Mouse (Mus musculus) liver, embryonic 12.5 days (tissue): Measurements from ENCODE around the gene Olfr1417. TPM values are rescaled to one million over a fixed set of nuclear protein-coding genes. Genes with fewer than 3 reads are reported as not detected.
"Not testable (repeated sequence)": the region's sequence is repeated elsewhere in the genome, so short reads cannot be mapped to it uniquely, and the experiment has no call there.

Experiments
- ATAC-seq: fragments of 200-750 bp; cut with Nextera tagmentation; 2 replicates; pipeline ENCODE4 v1.8.0; 2017; ENCODE audit warnings: moderate number of reproducible peaks, mild to moderate bottlenecking, moderate library complexity
- H3K27ac ChIP-seq: fragments of 300-500 bp; sonication (generic); 2 replicates; pipeline ENCODE4 v1.5.1; 2016; ENCODE audit warnings: mild to moderate bottlenecking
- H3K27me3 ChIP-seq: fragments of 300-500 bp; sonication (generic); replicated peaks from 2 replicates; pipeline ENCODE4 v1.6.1; 2016; ENCODE audit warnings: mild to moderate bottlenecking, moderate library complexity
- H3K36me3 ChIP-seq: fragments of 300-500 bp; sonication (generic); 2 replicates; pipeline ENCODE4 v1.6.1; 2016; ENCODE audit warnings: mild to moderate bottlenecking, moderate library complexity
- H3K4me1 ChIP-seq: fragments of 300-500 bp; sonication (generic); 2 replicates; pipeline ENCODE4 v1.6.1; 2016
- H3K4me2 ChIP-seq: fragments of 300-500 bp; sonication (generic); 2 replicates; pipeline ENCODE4 v1.6.1; 2016; ENCODE audit warnings: mild to moderate bottlenecking, moderate library complexity
- H3K4me3 ChIP-seq: fragments of 300-500 bp; sonication (generic); 2 replicates; pipeline ENCODE4 v1.5.1; 2016; ENCODE audit warnings: mild to moderate bottlenecking, moderate library complexity
- H3K9ac ChIP-seq: fragments of 300-500 bp; sonication (generic); 2 replicates; pipeline ENCODE4 v1.6.1; 2016; ENCODE audit warnings: mild to moderate bottlenecking, moderate library complexity
- H3K9me3 ChIP-seq: fragments of 300-500 bp; sonication (generic); replicated peaks from 2 replicates; pipeline ENCODE4 v1.6.1; 2016; ENCODE audit warnings: mild to moderate bottlenecking, moderate library complexity
- WGBS: fragments of 180-500 bp; shearing (Covaris S2); methylation state at CpG from one replicate; pipeline ENCODE4 v1.1.7; 2016; ENCODE audit not compliant: insufficient replicate concordance; 5-methylcytosine and 5-hydroxymethylcytosine counted together
- polyA plus RNA-seq: library from polyadenylated mRNA; unstranded; fragments of >200 nt; fragmentation: Nextera tagmentation; extraction: Ambion mirVana; gene quantifications from 2 replicates; pipeline ENCODE4 v1.2.1, GENCODE M21; 2016

The Olfr1417 gene
- not detected in 2 replicates for polyA plus RNA-seq

DNA sequence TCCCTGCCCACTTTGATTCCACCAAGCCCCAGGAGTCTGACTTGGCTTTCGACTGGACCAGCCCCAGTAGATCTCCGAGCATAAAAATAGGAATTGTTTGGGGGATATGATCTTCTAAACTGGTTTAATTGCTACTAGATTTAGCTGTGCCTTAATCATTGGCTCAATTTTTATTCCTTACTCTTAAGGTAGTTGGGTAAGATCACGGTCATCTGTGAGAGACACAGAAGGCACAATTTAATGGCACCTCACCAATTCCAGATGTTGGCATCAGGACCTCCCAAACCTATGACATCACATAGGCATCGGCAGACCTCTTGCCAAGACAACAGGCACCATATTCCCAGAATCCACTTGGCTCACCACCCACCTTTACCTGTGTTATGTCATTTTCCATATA lies at the start of gene Olfr1417:
TSS of gene Olfr1417 (minus strand) at position 101 of the 400 bp plus-strand sequence.
- Histone ChIP-seq H3K9me3 (no peaks in the 10 kb centered on the region), H3K9ac (no peak within 1 kb of the TSS), H3K27ac (no peak within 1 kb of the TSS), H3K27me3 (no peaks in the 10 kb centered on the region), H3K4me1 (no peaks in the 10 kb centered on the region), H3K36me3 (no peaks in the 10 kb centered on the region), H3K4me2 (no peak within 1 kb of the TSS), H3K4me3 (no peak within 1 kb of the TSS)
- 73% methylated on average over 4 of the region's 4 CpGs for WGBS
- ATAC-seq, result no peak

DNA sequence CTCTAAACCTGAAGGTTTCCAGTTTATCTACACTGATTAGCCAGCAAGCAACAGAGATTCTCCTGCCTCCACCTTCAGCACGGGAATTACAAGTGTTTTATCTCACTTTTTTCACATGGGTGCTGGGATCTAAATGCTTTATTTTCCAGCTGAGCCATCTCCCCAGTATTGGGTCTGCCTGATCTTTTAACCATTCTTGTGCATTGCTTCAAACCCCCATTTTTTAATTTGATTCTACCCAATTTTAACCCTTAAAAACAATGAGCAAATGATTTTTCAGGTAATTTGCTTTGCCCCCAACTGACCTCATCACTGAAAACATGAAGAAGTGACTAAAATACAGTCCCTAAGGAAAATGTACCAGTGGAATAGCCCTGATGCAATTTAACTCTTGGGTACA lies 47.2 kb upstream of the Olfr1417 start, which contains the start of gene Olfr1420:
TSS of gene Olfr1420 (plus strand) at position 301 of the 400 bp plus-strand sequence.
- H3K27me3 ChIP-seq, result no peaks in the 10 kb centered on the region
- WGBS, result 32% methylated on average over 1 of the region's 1 CpGs
- no peak within 1 kb of the TSS for H3K9ac ChIP-seq
- no peaks in the 10 kb centered on the region for H3K4me1 ChIP-seq
- no peak within 1 kb of the TSS for H3K4me2 ChIP-seq
- H3K36me3 ChIP-seq, result no peaks in the 10 kb centered on the region
- no peak for ATAC-seq
- no peaks in the 10 kb centered on the region for H3K9me3 ChIP-seq
- H3K27ac ChIP-seq, result no peak within 1 kb of the TSS
- H3K4me3 ChIP-seq, result no peak within 1 kb of the TSS

DNA sequence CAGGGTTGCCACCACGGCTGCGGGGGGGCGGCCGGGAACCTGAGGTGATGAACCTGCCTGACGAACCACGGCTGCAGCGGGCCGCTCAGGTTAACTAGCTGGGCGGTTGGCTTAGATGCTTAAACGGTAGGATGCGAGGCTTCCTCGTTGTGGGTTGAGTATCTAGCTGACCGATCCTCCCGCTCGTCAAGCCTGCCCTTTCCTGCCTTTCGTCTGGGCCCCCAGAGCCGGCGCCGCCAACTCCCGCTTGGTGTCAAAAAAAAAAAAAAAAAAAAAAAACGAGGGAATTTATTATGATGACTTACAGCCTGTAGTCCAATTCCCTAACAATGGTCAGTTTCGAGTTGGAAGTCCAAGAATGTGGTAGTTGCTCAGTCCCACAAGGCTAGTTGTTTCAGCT lies 39.4 kb upstream of the Olfr1417 start:
- H3K27me3 ChIP-seq, H3K4me2 ChIP-seq, H3K4me3 ChIP-seq, H3K36me3 ChIP-seq, ATAC-seq, H3K4me1 ChIP-seq, H3K9me3 ChIP-seq, H3K27ac ChIP-seq, H3K9ac ChIP-seq: not testable (repeated sequence)
- WGBS, result 51% methylated on average over 22 of the region's 22 CpGs

DNA sequence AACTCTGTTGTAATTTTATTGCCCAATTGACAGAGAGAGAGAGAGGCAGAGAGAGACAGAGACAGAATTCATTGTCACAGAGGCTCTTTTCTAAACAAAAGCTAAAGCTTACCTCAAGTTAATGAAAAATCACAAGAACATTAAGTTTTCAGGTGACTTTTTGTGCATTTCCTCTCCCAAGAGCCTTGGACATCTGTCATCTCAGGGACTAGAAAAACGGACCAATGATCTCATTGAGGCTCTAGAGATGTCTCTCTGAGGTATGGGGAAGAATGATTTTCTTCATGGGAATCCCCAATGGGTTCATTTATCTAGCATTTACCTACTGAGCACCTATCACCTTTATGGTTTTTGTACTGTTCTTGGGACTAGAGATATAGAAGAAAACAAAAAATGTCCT lies 36.0 kb upstream of the Olfr1417 start, which contains the start of gene Olfr1419:
TSS of gene Olfr1419 (minus strand) at position 101 of the 400 bp plus-strand sequence.
- no peak within 1 kb of the TSS for H3K4me2 ChIP-seq
- 21% methylated on average over 1 of the region's 1 CpGs for WGBS
- no peak within 1 kb of the TSS for H3K4me3 ChIP-seq
- H3K27me3 ChIP-seq, result peaks cover 7% of the 10 kb centered on the region
- H3K27ac ChIP-seq, result no peak within 1 kb of the TSS
- ATAC-seq, result no peak
- H3K36me3 ChIP-seq, result no peaks in the 10 kb centered on the region
- H3K4me1 ChIP-seq, result no peaks in the 10 kb centered on the region
- no peak within 1 kb of the TSS for H3K9ac ChIP-seq
- no peaks in the 10 kb centered on the region for H3K9me3 ChIP-seq

DNA sequence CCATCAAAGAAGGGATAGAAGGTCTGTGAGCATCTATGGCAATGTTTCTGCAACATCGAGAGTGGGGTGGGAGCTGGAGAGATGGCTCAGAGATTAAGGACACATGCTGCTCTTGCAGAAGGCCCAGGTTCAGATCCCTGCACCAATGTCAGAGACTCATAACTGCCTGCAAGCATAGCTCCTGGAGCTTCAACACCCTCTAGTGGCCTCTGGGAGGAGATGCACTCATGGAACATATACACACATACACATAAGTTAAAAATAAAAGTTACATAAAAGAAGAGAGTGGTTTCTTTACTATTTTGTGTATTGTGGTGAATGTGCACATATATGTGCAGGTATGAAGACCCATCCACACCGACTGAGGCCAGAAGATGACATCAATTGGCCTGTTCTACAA lies 28.8 kb upstream of the Olfr1417 start:
- Histone ChIP-seq H3K36me3 (no peaks in the 10 kb centered on the region), H3K27ac (no peak overlapping the region), H3K9me3 (peaks cover 11% of the 10 kb centered on the region; the same call in 1 of the 2 replicates), H3K9ac (no peak overlapping the region), H3K4me1 (no peaks in the 10 kb centered on the region), H3K4me3 (no peak overlapping the region), H3K4me2 (no peak overlapping the region), H3K27me3 (no peaks in the 10 kb centered on the region)
- WGBS, result 61% methylated on average over 2 of the region's 2 CpGs
- ATAC-seq, result no peak

DNA sequence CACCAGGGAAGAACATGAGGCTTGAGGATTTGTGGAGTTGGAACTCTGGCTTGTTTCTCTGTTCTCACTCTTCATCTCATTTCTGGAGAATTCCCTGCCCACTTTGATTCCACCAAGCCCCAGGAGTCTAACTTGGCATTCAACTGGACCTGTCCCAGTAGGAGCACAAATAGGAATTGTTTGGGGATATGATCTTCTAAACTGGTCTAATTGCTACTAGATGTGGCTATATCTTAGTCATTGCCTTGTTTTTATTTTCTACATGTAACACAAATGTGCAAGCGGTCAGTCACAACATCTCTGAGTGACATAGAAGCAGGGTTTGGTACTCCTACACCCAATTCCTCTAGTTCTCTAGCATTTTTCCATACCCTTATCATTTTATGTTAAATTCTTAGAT lies 21.9 kb upstream of the Olfr1417 start, which contains the start of gene Olfr1418:
TSS of gene Olfr1418 (minus strand) at position 101 of the 400 bp plus-strand sequence.
- Histone ChIP-seq H3K36me3 (no peaks in the 10 kb centered on the region), H3K27ac (no peak within 1 kb of the TSS), H3K4me1 (no peaks in the 10 kb centered on the region), H3K27me3 (no peaks in the 10 kb centered on the region), H3K4me2 (no peak within 1 kb of the TSS), H3K9ac (no peak within 1 kb of the TSS), H3K9me3 (peaks cover 4% of the 10 kb centered on the region; the same call in 1 of the 2 replicates), H3K4me3 (no peak within 1 kb of the TSS)
- WGBS, result 89% methylated on average over 1 of the region's 1 CpGs
- no peak for ATAC-seq

DNA sequence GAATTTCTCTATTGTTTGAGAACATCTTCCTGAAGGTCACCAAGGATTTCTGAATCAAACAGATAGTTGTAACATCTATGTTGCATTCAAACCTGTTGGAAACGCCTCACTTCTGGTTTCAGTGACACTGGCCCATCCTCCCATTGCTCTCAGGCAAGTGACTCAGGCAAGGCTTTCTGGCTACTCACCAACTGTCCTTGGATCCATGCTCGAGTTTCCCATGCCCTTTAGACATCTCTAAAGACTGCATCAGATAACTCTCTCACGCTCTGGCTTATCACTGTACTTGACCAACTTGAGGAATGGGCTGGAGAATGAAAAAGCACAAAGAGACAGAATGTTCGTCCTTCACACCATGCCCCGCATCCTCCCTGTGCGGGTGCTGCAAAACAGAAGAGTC lies 17.5 kb upstream of the Olfr1417 start:
- no peaks in the 10 kb centered on the region for H3K36me3 ChIP-seq
- no peak overlapping the region for H3K27ac ChIP-seq
- H3K4me1 ChIP-seq, result no peaks in the 10 kb centered on the region
- H3K4me2 ChIP-seq, result no peak overlapping the region
- H3K4me3 ChIP-seq, result no peak overlapping the region
- no peaks in the 10 kb centered on the region for H3K27me3 ChIP-seq
- H3K9me3 ChIP-seq, result no peaks in the 10 kb centered on the region
- WGBS, result 55% methylated on average over 6 of the region's 6 CpGs
- no peak overlapping the region for H3K9ac ChIP-seq
- ATAC-seq, result no peak

DNA sequence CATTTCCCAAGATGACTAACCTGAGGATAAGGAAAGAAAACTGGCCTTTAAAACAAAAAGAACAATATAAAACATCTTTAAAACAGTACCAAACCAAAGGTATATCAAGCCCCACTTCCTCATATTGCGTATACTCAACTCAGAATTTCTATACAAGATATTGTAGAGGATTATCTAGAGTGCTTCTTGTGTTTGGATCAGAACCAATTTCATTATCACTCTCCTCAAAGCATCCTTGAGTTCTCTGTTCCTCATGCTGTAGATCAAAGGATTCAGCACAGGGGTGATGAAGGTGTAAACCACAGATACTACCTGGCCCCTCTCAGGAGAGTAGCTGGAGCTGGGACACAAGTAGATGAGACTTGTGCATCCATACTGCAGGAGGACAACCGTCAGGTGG lies 15.8 kb upstream of the Olfr1417 start:
- Histone ChIP-seq H3K36me3 (no peaks in the 10 kb centered on the region), H3K9me3 (no peaks in the 10 kb centered on the region), H3K9ac (no peak overlapping the region), H3K4me2 (no peak overlapping the region), H3K27ac (no peak overlapping the region), H3K4me1 (no peaks in the 10 kb centered on the region), H3K27me3 (no peaks in the 10 kb centered on the region), H3K4me3 (no peak overlapping the region)
- ATAC-seq, result no peak
- 72% methylated on average over 2 of the region's 2 CpGs for WGBS

DNA sequence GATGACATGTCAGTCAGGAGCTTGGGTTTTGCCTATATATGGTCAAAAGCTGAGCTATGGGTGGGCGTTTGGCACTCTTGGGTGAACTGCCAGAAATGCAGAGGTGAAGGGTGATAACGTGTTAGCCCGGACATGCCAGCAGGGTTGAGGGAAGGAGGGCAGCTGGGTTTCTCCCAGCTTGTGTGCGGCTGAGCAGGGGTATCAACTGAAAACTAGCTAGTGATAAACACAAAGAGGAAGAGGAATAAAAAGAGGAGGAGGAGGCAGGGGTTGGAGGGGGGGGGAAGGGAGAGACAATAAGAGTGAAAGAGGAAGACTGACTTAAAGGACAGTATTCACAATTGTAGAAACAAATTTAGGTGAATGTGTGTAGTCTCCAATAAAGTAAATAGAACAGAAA lies 13.6 kb upstream of the Olfr1417 start:
- H3K27ac ChIP-seq, result no peak overlapping the region
- H3K9me3 ChIP-seq, result no peaks in the 10 kb centered on the region
- H3K36me3 ChIP-seq, result no peaks in the 10 kb centered on the region
- H3K4me2 ChIP-seq, result no peak overlapping the region
- ATAC-seq, result no peak
- no peaks in the 10 kb centered on the region for H3K27me3 ChIP-seq
- H3K9ac ChIP-seq, result no peak overlapping the region
- WGBS, result 21% methylated on average over 4 of the region's 4 CpGs
- no peaks in the 10 kb centered on the region for H3K4me1 ChIP-seq
- no peak overlapping the region for H3K4me3 ChIP-seq

DNA sequence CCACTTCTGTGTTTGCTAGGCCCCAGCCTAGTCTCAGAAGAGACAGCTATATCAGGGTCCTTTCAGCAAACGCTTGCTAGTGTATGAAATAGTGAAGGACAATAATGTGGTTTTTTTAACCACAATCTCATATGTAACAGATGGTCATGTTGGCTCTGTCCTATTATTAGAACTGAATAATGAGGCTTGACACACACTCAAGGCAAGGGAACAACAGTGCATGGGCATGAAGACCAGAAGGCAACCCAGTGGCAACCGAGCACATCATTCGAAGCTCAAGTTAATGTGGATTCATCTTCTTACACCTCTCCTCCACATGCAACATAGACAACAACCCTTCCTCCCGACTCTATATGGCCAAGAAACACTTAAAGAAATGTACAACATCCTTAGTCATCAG lies 7.3 kb upstream of the Olfr1417 start:
- H3K4me2 ChIP-seq, result no peak overlapping the region
- no peaks in the 10 kb centered on the region for H3K4me1 ChIP-seq
- H3K27me3 ChIP-seq, result no peaks in the 10 kb centered on the region
- H3K9me3 ChIP-seq, result no peaks in the 10 kb centered on the region
- H3K4me3 ChIP-seq, result no peak overlapping the region
- WGBS, result 54% methylated on average over 4 of the region's 4 CpGs
- H3K36me3 ChIP-seq, result no peaks in the 10 kb centered on the region
- H3K9ac ChIP-seq, result no peak overlapping the region
- H3K27ac ChIP-seq, result no peak overlapping the region
- ATAC-seq, result no peak

DNA sequence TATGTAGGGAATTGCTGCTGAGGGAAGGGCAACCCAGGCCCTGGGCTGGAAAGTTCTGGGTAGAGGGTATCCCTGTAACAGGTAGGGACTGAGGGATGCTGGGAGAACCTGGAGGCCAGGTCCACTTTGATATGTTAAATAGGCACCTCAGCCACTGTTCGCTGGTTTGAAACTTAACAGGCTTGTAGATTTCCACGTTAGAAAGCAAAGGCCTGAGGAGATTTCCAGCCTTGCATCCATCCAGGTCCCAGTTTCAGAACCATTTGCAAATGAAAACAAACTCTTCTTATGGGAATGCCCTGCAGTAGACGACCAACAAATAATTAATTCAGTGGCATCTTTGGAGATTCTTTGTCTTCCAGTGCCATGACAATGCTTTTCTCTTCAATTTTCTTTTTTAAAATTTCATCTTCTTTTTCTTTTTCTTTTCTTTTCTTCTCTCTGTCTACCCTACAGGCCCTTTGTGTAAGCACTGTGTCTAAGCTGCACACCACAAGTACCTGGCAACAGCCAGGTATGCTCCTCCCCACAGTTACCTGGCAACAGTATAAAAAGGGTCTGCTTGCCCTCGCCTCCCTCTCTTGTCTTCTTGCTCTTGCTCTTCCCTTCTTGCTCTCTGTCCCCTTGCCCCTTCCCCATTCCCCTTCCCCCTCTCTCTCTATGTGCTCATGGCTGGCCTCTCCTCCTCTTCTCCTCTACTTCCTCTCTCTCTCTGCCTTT lies 15.5 kb downstream of the Olfr1417 start:
- Histone ChIP-seq H3K9ac (no peak overlapping the region), H3K36me3 (no peaks in the 10 kb centered on the region), H3K9me3 (no peaks in the 10 kb centered on the region), H3K4me2 (no peak overlapping the region), H3K4me3 (no peak overlapping the region), H3K27me3 (peaks cover 23% of the 10 kb centered on the region), H3K27ac (no peak overlapping the region), H3K4me1 (peaks cover 11% of the 10 kb centered on the region; the same call in 1 of the 2 replicates)
- ATAC-seq, result no peak
- 28% methylated on average over 4 of the region's 4 CpGs for WGBS

DNA sequence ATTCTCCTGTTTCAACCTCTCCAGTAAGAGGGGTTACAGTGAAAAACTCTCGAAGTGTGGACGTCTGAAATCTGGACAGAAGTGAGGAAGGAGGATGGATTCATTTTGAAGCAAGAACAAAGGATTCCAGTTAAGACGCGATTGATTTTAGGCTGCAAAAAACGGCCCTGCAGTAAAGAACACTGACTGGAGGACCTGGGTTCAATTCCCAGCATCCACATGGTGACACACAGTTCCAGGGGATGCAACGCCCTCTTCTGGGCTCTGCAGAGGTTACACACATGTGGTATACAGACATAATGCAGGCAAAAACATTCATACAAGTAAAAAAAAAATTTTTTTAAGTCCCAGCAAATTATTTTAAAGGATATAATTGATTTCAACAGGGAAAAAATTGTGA lies 18.8 kb downstream of the Olfr1417 start:
- ATAC-seq, result no peak
- peaks cover 14% of the 10 kb centered on the region; the same call in 1 of the 2 replicates for H3K4me1 ChIP-seq
- no peak overlapping the region for H3K27ac ChIP-seq
- H3K4me2 ChIP-seq, result peak overlapping the region; percentile 76
- no peaks in the 10 kb centered on the region for H3K36me3 ChIP-seq
- WGBS, result 31% methylated on average over 6 of the region's 6 CpGs
- peaks cover 53% of the 10 kb centered on the region for H3K27me3 ChIP-seq
- H3K9me3 ChIP-seq, result no peaks in the 10 kb centered on the region
- H3K9ac ChIP-seq, result no peak overlapping the region
- peak overlapping the region; percentile 58; the same call in 1 of the 2 replicates for H3K4me3 ChIP-seq
